Mouse (Mus musculus) thymus, postnatal 10 days (tissue): Measurements from ENCODE around the gene Tfb2m.

Source experiments
- DNase-seq, 2 experiments: peaks; one replicate each; pipeline ENCODE4 v3.0.0; 2021; ENCODE audit warnings: low spot score in 2 of 2

Gene Tfb2m

DNA sequence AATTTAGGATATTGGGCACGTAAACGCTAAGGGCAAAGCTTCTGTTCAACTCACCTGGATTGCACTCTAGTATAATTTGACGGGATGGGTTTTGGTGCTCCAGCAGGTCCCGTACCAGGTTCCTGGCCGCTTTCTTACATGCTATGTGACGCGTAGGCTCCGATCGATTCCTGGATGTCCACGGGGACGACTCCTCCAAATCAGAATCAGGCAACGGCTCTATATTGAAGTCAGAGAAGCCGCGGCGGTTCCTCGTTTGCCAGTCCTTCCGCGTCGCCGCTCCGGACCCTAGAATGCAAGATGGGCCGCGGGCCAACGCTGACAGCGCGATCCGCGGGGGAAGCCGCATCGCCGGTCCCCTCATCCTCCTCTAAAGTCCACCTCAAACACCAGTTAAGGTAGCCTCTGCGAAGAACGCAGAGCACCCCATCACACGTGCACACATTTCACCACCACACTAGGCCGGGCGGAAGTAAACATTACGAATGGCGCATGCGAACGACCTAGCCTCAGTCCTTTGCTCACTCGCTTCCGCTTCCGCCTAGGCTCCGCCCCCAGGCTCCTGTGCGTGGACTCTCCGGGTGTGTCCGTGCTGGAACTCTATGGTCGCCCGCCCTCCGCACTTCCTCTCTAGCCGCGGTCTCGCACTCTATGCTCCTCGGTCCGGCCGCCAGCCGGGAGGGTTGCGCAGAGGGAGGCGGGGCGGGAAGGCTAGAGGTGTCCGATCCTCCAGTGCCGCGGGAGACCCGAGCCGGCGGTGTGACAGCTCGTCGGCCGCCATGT, at the start of gene Tfb2m, which contains the start of gene Cnst:
Gene Tfb2m (minus strand): TSS at position 500 of the 783 bp plus-strand sequence.
Gene Cnst (plus strand): TSS at position 603 of the 783 bp plus-strand sequence.
- DNase-seq, result peak; percentile 96 to 97

DNA sequence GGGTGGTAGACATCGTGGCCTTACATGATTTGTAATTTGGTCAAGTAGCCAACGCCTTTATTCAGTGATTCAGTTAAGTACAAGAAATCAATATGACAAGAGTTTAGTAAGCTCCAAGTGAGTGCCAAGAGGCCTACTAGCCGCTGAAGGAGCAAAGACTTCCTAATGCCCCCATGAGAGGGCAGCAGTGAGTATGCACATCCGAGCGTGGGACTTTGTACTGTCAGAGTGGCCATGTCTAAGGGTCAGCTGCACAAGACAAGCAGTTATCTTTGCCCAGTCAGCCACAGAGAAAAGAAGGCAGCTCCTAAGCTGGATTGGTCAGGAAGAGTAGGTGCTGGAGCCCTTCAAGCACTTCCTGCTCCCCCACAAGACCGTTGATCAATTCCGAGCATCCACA, 46.9 kb upstream of the Tfb2m start:
- no peak for DNase-seq

DNA sequence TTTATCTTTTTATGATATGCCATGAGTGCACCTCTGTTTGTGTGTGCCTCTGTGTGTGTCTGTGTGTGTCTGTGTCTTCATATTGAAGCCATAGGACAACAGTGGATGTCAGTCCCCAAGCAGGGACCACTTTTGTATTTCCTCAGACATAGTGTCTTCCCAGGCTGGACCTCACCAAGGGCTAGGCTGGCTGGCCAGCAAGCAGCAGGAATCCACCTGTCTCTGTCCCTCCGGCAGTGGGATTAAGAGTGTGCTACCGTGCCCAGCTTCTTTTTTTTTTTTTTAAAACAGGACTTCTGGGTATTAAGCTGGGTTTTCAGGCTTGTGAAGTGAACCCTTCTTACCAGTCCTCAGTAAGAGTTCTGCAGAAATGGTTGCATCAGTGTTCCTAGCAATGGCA, 46.1 kb upstream of the Tfb2m start:
- DNase-seq, result no peak

DNA sequence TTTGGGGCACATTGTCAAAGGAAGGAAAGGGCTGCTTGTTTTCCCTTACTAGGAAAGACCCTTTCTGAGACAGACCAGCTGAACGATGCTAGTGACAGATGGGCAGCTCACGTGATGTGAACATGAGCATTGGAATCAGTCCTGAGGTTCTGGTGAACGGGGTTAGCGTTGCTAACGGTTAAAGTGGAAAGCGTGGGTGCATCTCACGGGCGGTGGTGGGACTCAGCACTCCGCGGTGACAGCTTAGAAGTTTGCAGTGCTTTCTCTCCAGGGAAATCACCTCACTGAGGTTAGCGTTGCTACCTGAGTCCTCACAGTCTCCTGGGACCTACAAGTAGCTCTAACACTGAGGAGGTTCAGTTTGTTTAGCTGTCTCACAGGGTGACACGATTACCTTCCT, 45.6 kb upstream of the Tfb2m start:
- no peak for DNase-seq

DNA sequence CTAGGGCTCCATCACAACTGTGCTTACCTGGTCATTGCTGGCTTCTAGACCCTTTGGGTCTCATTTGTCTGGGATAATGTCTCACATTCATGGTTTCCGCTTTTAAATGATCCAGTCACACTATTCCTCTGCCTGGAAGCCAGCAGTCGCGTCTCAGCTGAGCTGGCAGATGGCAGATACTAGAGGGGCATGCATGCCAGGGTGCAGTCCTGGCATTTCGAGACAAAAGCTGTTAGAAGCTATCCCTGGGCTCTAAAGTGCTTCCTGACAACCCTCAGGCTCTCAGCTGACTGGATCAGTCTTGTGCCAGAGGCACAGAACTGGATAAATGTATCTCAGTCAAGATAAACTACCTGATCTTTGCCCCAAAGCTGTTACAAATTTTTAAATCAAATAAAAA, 42.2 kb upstream of the Tfb2m start:
- no peak for DNase-seq

DNA sequence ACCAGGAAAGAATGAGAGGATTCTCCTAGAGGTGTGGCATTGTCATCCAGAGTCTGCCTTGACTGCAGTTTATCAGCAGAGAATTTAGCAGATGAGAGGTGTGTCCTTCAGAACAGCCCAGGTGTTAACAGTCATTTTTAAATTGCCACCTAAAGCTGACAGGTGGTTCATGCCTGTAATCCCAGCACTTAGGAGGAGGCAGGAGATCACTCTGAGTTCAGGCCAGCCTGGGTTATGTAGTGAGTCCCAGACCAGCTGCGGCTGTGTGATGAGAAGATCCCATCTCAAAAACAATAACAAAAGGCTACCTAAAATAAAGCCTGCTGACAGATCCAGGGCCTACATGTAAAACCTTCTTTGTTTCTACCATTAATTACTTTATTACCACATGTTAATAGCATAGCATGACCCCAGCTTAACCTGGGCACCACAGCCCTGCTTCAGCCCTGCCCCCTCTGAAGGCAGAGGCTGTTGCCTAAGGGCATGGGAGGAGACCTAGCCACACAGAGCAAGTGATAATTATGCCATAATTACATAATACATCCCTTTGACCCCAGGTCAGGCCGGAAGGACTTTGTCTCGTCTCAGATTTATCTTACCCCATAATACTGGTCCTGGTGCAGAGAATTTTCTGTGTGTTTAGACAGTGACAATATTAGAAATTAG, 40.5 kb upstream of the Tfb2m start:
- DNase-seq, result no peak

DNA sequence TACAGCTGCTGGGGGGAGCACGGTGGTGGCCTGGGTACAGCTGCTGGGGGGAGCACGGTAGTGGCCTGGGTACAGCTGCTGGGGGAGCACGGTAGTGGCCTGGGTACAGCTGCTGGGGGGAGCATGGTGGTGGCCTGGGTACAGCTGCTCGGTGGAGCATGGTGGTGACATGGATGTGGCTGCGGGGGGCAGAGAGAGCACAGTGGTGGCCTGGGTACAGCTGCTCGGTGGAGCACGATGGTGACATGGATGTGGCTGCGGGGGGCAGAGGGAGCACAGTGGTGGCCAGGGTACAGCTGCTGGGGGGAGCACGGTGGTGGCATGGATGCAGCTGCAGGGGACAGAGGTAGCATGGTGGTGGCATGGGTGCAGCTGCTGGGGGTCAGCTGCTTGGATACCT, 39.6 kb upstream of the Tfb2m start:
- DNase-seq, result no peak

DNA sequence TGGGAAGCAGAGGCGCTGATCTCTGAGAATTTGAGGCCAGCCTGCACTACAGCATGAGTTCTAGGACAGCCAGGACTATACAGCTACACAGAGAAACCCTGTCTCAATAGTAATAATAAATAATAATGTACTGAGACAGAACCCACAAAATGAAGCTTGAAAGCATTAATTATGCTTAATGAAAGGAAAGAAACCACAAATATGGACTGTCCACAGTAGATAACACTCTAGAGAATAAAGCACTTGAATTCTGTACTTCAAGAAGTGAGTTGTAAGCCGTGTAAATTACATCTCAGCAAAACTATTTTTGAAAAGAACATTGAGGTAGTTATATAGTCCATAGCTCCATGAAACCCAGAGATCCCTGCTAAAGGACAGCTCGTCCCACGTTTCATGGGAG, 38.2 kb upstream of the Tfb2m start:
- no peak for DNase-seq

DNA sequence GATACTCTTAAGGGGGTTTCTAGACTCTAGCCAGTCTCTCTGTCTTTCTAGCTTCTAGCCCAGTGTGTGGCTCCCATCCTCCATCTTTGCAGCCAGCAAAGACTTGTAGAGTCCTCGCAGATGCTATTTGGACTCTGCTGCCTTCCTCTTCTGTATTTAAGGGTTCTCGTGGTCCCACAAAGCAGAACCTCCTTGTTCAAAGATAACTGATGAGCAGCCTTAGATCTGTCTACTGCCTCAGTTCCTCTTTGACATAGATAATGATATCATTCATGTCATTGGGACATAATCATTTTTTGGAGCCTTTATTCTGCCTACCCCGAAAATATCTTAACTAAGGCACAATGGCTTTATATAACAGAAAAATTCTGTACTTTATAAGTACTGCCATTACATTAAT, 37.0 kb upstream of the Tfb2m start:
- DNase-seq, result no peak

DNA sequence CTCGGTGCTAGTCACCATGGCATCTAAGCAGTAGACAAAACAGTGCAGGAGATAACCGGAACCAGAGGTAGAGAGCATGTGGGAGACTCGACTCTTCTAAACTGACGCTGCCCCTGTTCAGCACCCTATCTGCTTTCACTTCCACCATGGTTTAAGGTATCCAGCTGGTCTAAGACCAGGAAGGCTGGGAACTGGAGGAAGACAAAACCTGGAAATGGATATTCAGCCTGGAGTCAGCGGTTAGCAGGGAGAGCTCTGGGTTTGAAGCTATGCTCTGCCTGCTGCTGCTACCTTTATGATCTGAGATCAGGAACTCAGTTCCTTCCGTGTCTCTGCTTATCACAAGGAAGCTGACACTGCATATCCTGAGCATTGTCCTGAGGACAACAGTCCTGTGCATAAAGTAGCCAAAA, 36.0 kb upstream of the Tfb2m start:
- DNase-seq, result no peak

DNA sequence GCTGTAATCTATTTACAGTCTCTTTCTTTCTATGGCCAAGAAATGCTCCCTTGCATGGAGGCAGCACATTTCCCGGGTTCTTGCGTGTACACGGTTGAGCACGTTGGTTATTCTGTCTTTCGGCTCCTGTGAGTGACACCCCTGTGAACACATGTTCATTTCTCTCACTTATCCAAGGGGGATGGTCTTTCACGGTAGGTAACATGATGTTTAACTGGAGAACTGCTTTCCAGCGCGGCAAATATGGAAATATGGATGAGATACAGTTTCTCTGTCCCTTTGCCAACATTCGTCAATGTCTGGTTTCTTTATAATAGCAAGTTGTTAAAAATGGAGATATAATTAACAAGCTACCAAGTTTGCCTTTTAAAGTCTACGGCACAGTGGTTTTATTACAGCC, 35.4 kb upstream of the Tfb2m start:
- DNase-seq, result no peak

DNA sequence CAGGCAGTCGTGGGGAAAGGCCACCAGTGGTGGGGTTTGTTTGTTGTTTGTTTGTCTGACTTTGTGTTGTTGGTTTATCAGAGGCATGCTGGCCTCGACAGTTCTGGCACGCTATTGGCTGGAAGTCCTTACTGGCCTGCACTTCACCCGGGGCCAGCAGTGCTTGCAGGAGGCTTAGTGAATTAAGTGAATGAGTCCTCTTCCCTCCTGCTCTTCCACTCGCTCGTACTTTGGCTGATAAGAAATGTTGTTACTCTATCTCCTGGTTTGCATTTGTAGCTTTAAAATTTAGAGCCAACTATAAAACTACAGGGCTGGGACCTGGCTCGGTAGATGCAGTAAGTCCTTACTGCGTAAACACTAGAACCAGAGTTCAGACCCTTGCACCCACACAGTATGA, 34.1 kb upstream of the Tfb2m start:
- no peak for DNase-seq

DNA sequence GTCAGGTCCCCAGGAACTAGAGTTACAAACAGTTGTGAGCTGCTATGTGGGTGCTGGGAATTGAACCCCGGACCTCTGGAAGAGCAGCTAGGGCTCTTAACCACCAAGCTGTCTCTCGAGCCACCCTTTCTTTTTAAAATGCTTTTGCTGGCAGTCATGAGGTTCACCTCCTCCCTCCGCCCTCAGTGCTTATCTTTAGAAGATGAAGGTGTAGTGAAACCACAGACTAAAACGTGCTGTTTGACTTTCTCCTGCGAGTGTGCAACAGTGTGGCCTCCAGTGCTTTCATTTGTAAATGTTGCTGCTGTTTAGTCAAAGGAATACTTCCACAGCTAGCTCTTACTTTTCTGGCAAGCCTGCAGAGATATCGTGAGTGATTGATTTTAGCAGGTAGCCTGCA, 32.6 kb upstream of the Tfb2m start:
- DNase-seq, result peak; percentile 44 to 52

DNA sequence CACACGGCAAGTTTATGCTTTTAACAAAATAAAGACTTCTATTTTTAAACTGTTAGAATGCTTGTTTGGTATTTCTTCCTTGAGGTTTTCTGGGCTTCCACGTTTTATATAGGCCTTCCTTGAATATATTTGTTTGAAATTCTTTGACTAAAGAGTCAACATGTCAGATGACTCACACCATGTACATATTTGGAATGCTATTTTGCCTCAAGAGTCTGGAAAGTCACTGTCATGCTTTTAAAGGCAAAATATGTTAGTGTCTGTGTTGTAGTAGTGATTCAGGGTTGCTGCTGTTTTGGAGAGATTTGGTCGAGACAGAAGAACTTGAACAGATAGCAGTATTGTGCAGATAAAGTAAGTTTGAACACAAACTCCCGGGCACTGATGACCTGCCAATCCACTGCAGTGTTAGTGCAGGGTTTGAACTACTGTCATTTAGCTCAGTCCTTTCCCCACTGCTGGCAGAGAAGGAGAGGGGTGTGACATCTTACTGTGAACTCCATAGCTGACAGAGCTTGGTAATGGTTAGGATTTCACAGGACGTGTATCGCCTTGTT, 27.7 kb upstream of the Tfb2m start:
- DNase-seq, result no peak

DNA sequence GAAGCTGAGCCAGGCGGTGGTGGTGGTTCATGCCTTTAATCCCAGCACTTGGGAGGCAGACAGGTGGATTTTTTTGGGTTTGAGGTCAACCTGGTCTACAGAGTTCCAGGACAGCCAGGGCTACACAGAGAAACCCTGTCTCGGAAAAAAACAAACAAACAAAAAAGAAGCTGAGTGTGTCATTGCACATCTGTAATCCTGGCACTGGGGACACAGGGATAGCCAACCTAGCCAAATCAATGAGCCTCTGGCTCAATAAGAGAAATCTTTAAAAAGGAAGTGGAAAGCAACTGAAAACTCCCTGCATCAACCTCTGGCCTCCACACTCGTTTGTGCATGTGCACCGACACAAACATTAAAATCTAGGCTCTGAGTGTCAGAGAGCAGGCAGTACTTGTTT, 25.6 kb upstream of the Tfb2m start:
- no peak for DNase-seq

DNA sequence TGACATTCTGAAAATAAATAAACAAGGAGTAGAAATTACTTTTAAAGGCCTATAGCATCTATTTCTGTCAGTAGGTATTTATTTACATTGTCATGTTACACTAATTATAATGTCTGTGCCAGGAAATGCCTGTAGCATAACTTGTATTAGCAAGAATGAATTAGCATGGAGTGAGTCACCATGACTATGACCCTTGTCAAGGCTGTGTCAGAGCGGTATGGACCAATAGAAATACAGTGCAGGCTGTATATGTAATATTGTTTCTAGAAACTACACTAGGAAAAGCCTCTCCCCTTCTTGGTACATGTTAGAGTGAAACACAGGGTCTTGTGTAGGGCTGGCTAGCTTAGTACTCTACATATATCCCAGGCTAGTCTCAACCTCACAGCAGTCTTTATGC, 24.4 kb upstream of the Tfb2m start:
- DNase-seq, result no peak

DNA sequence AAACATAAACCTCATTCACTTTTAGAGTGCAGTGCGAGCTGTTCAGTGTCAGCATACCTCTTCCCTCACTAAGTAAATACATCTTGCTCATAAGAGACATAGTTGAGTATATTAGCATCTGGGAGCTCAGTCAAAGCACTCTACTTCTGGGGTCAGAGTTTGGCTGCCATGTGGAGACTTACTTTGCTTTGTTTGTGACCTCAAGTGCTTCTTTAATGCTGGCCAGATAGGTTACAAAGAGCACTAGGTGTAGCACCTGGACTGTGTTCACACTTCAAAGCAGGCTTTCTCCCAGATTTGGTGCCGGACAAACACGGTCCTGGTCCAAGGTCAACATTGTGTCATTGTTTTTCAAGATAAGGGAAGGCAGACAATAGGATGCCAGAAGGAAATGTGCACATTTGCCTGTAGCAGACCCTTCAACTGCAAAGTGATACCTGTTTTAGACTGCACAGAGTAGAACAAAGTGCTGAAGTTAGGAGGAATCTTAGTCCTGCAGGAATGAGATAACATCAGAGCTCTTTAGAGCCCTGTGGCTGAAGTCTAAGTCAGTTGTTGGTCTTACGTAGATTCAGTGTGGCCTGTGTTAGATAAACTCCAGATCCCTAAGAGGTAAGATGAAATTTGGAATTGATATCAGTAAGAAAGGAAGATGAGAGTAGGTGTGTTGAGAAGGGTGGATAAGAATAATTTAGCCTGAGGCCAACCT, 22.8 kb upstream of the Tfb2m start:
- no peak for DNase-seq

DNA sequence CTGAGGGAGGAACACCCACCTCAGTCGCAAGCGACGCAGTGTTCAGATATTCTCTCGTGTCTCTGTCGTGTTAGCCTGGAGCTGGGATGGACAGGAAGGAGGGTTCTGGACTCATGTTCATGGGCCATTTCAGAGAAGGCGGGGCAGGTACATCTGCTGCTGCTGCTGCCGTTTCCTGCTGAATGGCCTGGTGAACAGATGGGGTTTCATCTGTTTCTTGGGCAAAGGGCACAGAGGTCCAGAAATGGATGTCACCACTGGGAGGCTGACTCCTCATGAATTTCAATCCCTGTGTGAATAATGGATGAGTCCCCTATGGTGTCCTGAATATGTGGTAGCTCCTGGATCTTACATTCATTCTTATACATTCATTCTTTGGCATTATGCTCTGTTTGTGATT, 21.5 kb upstream of the Tfb2m start:
- no peak for DNase-seq

DNA sequence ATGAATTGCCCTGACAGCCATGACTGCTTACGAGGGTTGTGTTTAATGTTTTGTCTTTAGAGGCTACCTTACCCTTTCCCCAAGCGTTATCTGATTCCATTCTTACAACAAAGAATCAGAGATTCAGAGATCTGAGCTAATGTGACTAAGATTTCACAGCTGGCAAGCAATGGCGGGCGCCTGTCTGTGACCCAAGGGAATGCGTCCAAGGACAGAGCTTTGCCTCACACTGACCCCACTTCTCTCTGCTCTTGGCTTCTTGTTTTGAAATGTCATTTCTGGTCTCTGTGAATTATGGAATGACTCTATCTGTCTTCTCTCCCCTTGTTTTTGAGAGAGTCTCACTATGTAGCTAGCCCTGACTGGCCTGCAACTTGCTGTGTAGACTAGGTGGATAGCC, 17.9 kb upstream of the Tfb2m start:
- DNase-seq, result no peak

DNA sequence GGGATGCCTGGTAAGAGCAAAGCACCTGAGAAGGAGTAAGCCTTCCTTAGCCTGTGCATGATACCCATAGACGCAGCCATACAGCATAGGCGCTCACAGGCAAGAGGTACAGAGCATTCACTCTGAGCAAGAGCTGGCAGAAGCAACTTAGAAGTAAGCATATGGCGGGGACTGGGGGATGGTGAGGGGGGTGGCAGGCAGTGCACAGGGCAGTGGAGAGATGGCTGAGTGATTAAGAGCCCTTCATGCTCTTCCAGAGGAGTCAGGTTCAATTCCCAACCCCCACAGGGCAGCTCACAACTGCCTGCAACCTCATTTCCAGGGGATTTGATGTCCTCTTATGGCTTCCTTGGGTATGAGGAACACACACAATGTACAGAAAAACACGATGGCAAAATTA, 17.1 kb upstream of the Tfb2m start:
- DNase-seq, result no peak

DNA sequence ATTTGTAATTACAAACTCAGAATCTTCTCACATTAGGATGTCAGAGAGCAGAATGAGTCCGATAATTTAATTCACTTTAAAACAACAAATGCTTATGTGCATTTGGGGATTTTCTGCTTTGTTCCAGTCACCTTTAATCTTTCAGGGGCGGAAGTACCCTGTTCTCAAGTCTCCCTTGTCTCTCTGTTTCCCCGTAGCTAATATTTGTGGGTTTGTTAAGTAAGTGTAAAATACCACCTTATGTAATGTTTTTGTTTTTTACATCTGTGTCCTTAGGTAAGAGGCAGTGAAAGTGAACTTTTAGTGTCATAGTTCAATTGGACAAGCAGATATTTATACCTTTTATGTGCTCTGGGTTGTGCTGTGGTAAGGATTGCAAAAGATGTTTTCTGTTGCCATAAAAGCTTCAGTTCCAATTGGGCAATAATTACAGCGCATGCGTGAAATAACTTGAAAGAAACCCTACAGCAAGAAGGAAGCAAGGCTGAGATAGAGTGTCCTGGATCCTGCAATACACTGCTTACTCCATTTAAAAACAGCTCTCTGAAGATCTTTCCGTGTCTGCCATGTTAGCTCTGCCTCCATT, 14.9 kb upstream of the Tfb2m start:
- no peak for DNase-seq
